Mouse (Mus musculus): Measurements from ENCODE around the gene Mroh2a.

- TF ChIP-seq GATA1 (IDR thresholded peaks at IDR 0.05; ENCODE audit: low read length), result no peak
- TF ChIP-seq TAL1 (IDR thresholded peaks at IDR 0.05; ENCODE audit: low read length), result no peak
Measured at GRCm38 (mm10) chr1:88224029-88224776, 2.6 kb upstream of the Mroh2a start.

Measured in erythroblast, embryonic 14.5 days (primary cell).